Mouse (Mus musculus) ovary, adult 10 weeks (tissue): ENCODE results near the gene Psmc5. TPM values are rescaled to one million over a fixed set of nuclear protein-coding genes. Genes with fewer than 3 reads are reported as not detected.

Source experiments
- polyA plus RNA-seq: library from polyadenylated mRNA; stranded (reverse); fragments of 350-450 nt; fragmentation: Illumina TruSeq; extraction: RNeasy Lipid Tissue Mini Kit (QIAGEN cat#74804); gene quantifications from one replicate; pipeline ENCODE4 v1.2.3, GENCODE M21; 2014

The Psmc5 gene
- 23.1 TPM for polyA plus RNA-seq

DNA sequence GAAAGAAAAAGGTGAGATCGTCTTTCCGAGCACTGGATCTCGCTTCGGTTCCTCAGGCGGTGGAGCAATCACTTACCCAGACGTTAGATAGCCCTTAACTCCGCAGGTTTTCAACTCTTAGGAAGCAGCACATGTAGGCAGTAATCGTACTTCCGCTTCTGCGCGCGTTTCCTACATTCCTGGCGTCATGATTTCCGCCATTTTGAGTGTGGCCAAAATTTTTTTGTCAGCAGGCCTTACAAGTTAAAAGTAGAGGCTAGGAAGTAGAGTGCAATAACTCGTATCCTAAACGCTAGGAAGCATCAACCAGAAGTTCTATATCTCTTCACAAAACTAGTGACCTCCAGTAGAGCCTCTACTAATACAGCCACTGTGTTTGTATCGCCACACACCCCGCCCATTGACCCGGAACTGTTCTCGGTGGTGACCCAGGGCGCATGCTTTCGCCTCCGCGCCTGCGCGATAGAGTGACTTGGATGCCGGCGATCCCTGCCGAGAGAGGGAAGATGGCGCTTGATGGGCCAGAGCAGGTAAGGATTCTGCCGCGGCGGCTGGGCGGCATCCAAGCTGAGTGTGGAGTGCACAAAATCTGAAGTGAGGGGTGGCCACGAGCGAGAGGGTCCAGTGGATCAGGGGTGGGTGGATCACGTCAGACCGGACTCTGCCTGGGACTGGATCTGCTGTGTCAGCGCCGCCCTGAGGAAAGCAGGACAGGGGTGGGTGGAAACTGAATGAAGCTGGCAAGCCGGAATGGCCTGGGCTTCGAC, at the start of gene Psmc5, which contains the start of gene Ftsj3:
Psmc5 (plus strand) TSS at position 470 of the 767 bp plus-strand sequence.
Ftsj3 (minus strand) TSS at position 395 of the 767 bp plus-strand sequence.

DNA sequence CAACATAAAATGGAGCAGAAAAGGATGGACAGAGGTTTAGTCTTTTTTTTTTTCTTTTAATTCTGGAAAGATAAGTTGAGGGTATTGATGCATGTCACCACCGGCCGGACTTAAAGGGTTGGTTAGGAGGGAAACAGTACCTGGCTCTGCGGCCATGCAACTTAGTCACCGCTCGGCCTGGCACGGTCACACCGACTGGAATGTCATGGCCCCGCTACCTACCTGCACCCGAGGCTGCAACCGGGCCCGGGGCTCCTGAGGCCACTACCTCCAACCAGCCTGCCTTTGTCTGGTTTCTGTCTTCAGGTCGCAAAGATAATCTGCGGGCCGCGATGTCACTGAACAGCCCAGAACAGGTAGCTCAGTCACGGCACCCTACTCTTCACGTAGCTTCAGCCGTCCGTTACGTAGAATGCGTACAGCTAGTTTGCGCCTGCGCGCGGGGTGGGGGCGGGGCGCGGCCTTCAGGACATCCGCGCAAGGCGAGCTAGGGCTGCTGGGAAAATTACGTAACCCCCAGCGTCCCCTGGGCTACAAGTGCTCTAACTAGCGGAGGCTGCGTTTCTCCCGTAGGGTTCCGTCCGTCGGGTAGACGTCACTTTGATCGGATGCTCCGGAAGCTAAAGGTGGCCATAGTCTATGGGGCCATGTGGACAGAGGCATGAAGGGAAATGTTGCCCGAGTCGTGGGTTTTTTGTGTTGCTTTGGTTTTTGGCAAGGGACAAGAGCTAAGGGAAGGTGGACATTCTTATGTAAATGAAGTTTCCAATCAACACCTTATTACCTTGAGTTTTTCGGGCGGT, 39.8 kb upstream of the Psmc5 start, which contains the start of gene Ccdc47:
Ccdc47 (minus strand) TSS at position 418 of the 803 bp plus-strand sequence.

DNA sequence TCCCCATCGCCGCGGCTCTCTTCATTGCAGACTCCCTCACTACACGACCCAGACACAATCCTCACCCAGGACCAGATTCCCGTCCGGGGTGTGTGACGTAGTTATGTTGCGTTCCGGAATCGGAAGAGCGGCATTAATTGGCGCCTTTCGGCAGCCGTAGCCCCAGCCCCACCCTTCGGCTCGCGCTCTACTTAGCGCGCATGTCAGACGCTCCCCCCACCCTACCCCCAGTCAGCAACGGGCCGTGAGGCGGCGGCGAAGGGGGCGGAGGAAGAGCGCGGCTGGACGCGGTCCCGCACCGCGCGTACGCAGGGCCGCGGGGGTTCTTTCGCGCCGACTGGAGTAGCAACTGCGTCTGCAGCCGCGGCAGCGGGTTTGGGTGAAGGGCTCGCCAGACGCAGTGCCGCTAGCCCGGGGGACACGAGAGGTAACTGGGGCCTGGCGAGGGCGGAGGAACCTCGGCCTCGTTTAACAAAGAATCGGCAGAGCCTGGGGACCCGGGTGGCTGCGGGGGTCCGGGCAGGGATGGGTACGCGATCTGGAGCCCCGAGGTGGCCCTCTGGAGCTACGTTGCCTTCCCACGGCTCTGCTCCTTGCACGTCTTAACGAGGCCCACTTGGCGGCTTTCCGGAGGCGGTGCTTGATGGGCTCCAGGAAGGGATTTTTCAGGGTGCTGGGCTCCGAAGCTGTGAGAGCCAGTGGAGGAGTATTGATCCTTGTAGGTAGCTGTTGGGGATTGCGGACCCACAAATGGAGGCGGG, 39.0 kb upstream of the Psmc5 start, which contains the start of gene Ddx42:
Ddx42 (plus strand) TSS at position 197 of the 761 bp plus-strand sequence.

DNA sequence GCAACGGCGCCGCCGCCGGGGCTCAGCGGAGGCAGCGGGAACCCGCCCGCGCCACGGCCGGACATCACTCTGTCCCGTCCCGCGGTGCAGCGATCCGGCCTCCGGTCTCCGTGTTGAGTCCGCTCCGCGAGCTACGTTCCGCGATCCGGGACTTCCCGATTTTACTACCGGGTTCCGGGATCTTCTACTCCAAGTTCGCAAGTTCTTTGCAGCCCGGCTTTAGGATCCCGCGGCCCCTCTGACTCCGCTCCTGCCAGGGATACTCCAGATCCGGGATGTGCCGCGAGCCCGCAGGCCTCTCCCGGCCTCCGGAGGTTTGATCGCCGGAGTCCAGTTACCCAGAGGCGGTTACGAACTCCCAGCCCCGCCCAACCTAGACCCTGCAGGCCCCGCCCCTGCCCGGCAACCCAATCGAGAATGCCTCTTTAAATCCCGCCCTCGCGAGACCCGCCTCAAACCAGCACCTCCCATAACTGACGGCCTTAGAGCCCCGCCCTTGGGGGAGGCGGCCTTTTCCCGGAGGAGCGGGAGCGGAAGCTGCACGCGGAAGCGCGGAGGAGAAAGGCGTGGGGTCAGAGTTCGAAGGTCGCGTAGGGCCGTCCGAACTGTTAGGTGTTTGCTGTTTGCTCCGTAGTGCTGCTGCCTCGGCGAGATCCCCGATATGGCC, 16.8 kb downstream of the Psmc5 start, which contains the start of gene Smarcd2:
Smarcd2 (minus strand) TSS at position 329 of the 667 bp plus-strand sequence.

DNA sequence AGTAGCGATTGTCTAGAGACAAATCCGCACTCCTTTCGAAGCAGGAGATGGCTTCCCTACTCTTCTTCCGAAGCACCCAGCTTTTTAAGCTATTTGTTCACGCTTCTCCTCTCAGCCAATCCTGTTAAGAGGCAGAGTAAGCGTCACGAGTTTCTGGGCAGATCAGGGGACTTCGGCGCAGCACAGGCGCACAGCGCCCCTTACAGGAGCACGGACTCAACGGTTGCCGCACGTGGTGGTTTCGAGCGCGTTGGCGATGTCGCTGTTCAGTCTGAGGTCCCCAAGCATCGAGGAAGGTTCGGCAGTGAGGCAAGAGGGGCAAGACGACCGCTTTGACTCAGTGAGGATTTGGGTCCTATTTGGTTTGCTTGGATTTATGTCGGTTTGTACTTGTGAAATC, 20.5 kb downstream of the Psmc5 start, which contains the start of gene Tcam1:
Tcam1 (plus strand) TSS at position 219 of the 400 bp plus-strand sequence.

DNA sequence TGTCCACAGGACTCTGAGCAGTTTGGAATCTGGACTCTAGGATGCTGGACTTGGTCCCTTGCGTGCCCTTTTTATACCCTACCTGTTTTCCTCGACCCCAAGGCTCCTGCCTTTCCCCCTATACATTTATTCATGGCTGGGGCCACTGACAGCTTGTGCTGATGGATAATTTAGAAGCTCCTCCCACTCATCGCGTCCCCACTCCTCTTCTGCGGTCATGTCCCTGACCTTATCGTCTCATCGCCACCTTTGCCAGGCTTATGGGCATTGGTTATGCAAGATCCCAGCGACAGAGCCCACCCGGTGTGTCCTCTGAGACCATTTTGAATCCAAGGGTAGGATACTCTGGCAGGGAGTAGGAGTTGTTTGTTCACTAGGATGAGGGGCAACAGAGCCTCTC, 45.8 kb downstream of the Psmc5 start, which contains the start of gene Gh:
Gh (minus strand) TSS at position 101 of the 400 bp plus-strand sequence.

Other genes starting within 250 kb of the Psmc5 start
- gene Kcnh6, start 248.0 kb upstream of the Psmc5 start, polyA plus RNA-seq, result not detected
- 49.1 TPM for gene Dcaf7, start 219.3 kb upstream of the Psmc5 start, polyA plus RNA-seq
- gene Taco1, start 190.1 kb upstream of the Psmc5 start, polyA plus RNA-seq, result 6.9 TPM
- gene Map3k3, start 171.5 kb upstream of the Psmc5 start, polyA plus RNA-seq, result 10.9 TPM
- gene Gm10840, start 95.3 kb upstream of the Psmc5 start, polyA plus RNA-seq, result not detected
- gene Limd2, start 95.3 kb upstream of the Psmc5 start, polyA plus RNA-seq, result 2.9 TPM
- 13.3 TPM for gene Strada, start 54.0 kb upstream of the Psmc5 start, polyA plus RNA-seq
- 161 TPM for gene Ccdc47, start 39.8 kb upstream of the Psmc5 start, polyA plus RNA-seq
- 70.3 TPM for gene Ddx42, start 39.2 kb upstream of the Psmc5 start, polyA plus RNA-seq
- gene Ftsj3, start 75 bp upstream of the Psmc5 start, polyA plus RNA-seq, result 23.5 TPM
- gene Smarcd2, start 16.8 kb downstream of the Psmc5 start, polyA plus RNA-seq, result 12.7 TPM
- gene Tcam1, start 20.5 kb downstream of the Psmc5 start, polyA plus RNA-seq, result not detected
- gene Gh, start 45.7 kb downstream of the Psmc5 start, polyA plus RNA-seq, result not detected
- not detected for gene Cd79b, start 58.6 kb downstream of the Psmc5 start, polyA plus RNA-seq
- gene Scn4a, start 97.1 kb downstream of the Psmc5 start, polyA plus RNA-seq, result not detected
- gene Prr29, start 109.3 kb downstream of the Psmc5 start, polyA plus RNA-seq, result not detected
- 0.94 TPM for gene Icam2, start 131.9 kb downstream of the Psmc5 start, polyA plus RNA-seq
- gene Ern1, start 231.7 kb downstream of the Psmc5 start, polyA plus RNA-seq, result 48.7 TPM